Mouse (Mus musculus) kidney, embryonic 14.5 days (tissue): ENCODE results near the gene Nrgn. TPM values are rescaled to one million over a fixed set of nuclear protein-coding genes. Genes with fewer than 3 reads are reported as not detected.

Experiments used
- ATAC-seq: fragments of 200-750 bp; cut with Nextera tagmentation; 2 replicates; pipeline ENCODE4 v1.8.0; 2017; ENCODE audit warnings: moderate number of reproducible peaks, mild to moderate bottlenecking, moderate TSS enrichment, moderate library complexity; ENCODE audit not compliant: low FRiP score, low TSS enrichment
- H3K27ac ChIP-seq: fragments of 300-500 bp; sonication (generic); 2 replicates; pipeline ENCODE4 v1.5.1; 2014; ENCODE audit warnings: low read depth, mild to moderate bottlenecking, low read length, moderate library complexity, mixed read lengths
- H3K27me3 ChIP-seq: fragments of 300-500 bp; sonication (generic); 2 replicates; pipeline ENCODE4 v1.6.1; 2014; ENCODE audit warnings: mild to moderate bottlenecking, low read length; ENCODE audit not compliant: control insufficient read depth, insufficient read depth
- H3K36me3 ChIP-seq: fragments of 300-500 bp; sonication (generic); 2 replicates; pipeline ENCODE4 v1.6.1; 2014; ENCODE audit warnings: low read length, mixed read lengths; ENCODE audit not compliant: control insufficient read depth, insufficient read depth
- H3K4me1 ChIP-seq: fragments of 300-500 bp; sonication (generic); 2 replicates; pipeline ENCODE4 v1.6.1; 2014; ENCODE audit warnings: low read length, mixed read lengths; ENCODE audit not compliant: control insufficient read depth, insufficient read depth
- H3K4me2 ChIP-seq: fragments of 300-500 bp; sonication (generic); replicated peaks from 2 replicates; pipeline ENCODE4 v1.6.1; 2014; ENCODE audit warnings: low read depth, mild to moderate bottlenecking, low read length
- H3K4me3 ChIP-seq: fragments of 300-500 bp; sonication (generic); 2 replicates; pipeline ENCODE4 v1.5.1; 2014; ENCODE audit warnings: mild to moderate bottlenecking, low read length
- H3K9ac ChIP-seq: fragments of 300-500 bp; sonication (generic); 2 replicates; pipeline ENCODE4 v1.6.1; 2014; ENCODE audit warnings: low read depth, mild to moderate bottlenecking, low read length, moderate library complexity
- H3K9me3 ChIP-seq: fragments of 300-500 bp; sonication (generic); 2 replicates; pipeline ENCODE4 v1.6.1; 2016; ENCODE audit warnings: low read length; ENCODE audit not compliant: control insufficient read depth
- WGBS: fragments of 180-500 bp; shearing (Covaris S2); extraction: QIAGEN DNeasy Blood & Tissue Kit; methylation state at CpG from one replicate; pipeline ENCODE4 v1.1.7; 2014; 5-methylcytosine and 5-hydroxymethylcytosine counted together
- polyA plus RNA-seq: library from polyadenylated mRNA; unstranded; fragments of >200 nt; fragmentation: Nextera tagmentation; extraction: Ambion mirVana; gene quantifications from 2 replicates; pipeline ENCODE4 v1.2.1, GENCODE M21; 2014

The Nrgn gene
- polyA plus RNA-seq, 1 experiment from 2014 or later: 3.4 TPM

DNA sequence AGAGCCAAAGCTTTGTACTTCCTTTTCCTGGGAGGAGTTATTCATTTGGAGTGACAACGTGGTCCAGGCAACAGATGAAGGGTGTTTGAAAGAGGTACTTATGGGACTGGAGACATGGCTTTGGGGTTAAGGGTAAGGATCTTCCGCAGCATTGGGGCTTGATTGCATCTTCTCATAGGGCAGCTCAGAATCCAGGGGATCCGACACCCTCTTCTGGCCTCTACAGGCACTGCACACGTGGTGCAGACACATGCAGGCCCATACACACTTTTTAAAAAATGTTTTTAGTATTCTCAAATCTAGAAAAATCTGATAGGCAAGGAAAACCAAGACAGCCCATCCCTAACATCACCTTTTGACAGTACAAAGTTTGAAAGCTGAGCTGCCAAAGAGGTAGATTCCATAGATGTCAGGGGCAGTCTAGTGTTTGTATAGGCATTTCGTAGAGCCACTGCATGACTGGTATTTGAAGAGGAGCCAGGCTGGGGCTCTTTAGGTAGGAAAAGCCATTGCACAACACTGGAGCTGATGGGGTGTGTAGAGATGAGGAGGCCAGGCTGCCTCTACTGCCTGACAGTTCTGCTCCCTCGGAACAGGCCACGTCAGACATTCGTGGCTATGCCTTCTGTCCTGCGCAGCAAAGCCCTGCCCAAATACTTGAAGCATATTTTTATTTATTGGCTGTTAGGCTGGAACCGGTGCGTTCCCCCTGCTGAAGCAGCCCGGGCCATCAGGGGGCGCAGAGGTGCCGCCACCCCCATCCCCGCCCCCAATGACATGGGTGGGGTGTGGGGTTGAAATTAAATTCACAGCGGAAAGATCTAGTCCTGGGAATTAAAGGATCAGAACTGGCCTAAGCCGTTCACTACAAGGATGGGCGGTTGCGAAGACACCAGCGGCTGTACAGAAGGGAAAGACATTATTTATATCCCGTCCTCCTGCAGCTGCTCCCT is 26.0 kb downstream of the Nrgn start:
- WGBS: 23% methylated on average over 21 of the region's 21 CpGs
- Histone ChIP-seq H3K27me3 (peaks cover 50% of the 10 kb centered on the region), H3K4me3 (peak overlapping the region; percentile 38), H3K27ac (no peak overlapping the region), H3K9me3 (no peaks in the 10 kb centered on the region), H3K36me3 (peaks cover 17% of the 10 kb centered on the region; the same call in 1 of the 2 replicates), H3K9ac (no peak overlapping the region), H3K4me1 (peaks cover 24% of the 10 kb centered on the region; the same call in 1 of the 2 replicates), H3K4me2 (peak overlapping the region; percentile 39)
- no peak for ATAC-seq

DNA sequence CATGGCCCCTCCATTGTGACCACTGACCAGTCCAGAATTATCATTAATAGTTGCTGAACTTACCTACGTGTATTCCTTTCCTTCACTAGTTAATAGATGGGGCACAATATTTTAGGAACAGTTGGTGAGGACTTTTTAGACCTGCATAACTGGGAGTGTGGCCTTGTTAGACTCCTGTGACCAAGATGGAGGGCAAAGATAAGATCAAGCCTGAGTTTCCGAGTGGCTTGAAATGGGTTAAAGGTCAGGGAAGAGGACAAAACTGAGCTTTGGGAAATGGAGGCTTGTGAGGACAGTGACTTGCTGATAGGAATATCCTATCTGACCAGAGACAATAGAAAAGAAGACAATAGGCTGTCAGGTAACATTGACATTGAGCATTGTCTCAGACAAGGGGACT is 27.2 kb downstream of the Nrgn start:
- Histone ChIP-seq H3K27ac (no peak overlapping the region), H3K36me3 (peaks cover 23% of the 10 kb centered on the region), H3K9me3 (no peaks in the 10 kb centered on the region), H3K4me3 (no peak overlapping the region), H3K4me1 (peaks cover 14% of the 10 kb centered on the region; the same call in 1 of the 2 replicates), H3K27me3 (peaks cover 41% of the 10 kb centered on the region), H3K9ac (no peak overlapping the region), H3K4me2 (no peak overlapping the region)
- 90% methylated on average over 2 of the region's 2 CpGs for WGBS
- no peak for ATAC-seq

- ATAC-seq: no peak
- 88% methylated on average over 2 of the region's 2 CpGs for WGBS
Observed at GRCm38 (mm10) chr9:37519995-37520394, 32.7 kb downstream of the Nrgn start.

GRCm38 (mm10) chr9:37518991-37519390 is 33.7 kb downstream of the Nrgn start:
- peaks cover 4% of the 10 kb centered on the region; the same call in 1 of the 2 replicates for H3K4me1 ChIP-seq
- H3K27me3 ChIP-seq: no peaks in the 10 kb centered on the region
- H3K4me2 ChIP-seq: no peak overlapping the region
- 91% methylated on average over 8 of the region's 8 CpGs for WGBS
- no peak overlapping the region for H3K4me3 ChIP-seq
- no peak overlapping the region for H3K9ac ChIP-seq
- H3K27ac ChIP-seq: no peak overlapping the region
- H3K9me3 ChIP-seq: no peaks in the 10 kb centered on the region
- H3K36me3 ChIP-seq: peaks cover 30% of the 10 kb centered on the region
- ATAC-seq: no peak

More at GRCm38 (mm10) chr9:37519995-37520394, 32.7 kb downstream of the Nrgn start:
- no peak overlapping the region for H3K9ac ChIP-seq
- peaks cover 4% of the 10 kb centered on the region; the same call in 1 of the 2 replicates for H3K4me1 ChIP-seq
- no peaks in the 10 kb centered on the region for H3K27me3 ChIP-seq
- H3K9me3 ChIP-seq: no peaks in the 10 kb centered on the region
- no peak overlapping the region for H3K4me3 ChIP-seq
- H3K27ac ChIP-seq: no peak overlapping the region
- H3K36me3 ChIP-seq: peaks cover 33% of the 10 kb centered on the region
- H3K4me2 ChIP-seq: no peak overlapping the region

DNA sequence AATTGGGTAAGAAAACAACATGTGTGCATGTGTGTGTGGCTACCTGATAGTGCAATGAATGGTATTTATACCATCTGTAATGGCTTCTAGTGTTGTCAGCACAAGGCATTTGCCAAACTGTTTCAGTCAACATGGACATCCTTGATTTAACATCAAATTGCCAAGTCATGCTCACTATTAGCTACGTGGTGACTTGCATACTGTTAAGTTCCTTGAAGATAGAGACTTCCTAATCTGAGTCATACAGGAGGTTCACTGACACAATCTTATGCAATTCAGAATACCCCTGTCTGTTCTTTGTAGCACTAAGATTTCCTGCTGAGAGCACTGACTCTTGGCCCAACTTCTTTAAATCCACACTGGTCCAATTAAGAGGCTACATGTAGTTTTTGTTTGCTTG is 35.2 kb downstream of the Nrgn start:
- H3K27me3 ChIP-seq: no peaks in the 10 kb centered on the region
- no peak overlapping the region for H3K9ac ChIP-seq
- no peaks in the 10 kb centered on the region for H3K9me3 ChIP-seq
- 74% methylated on average over 1 of the region's 1 CpGs for WGBS
- H3K4me2 ChIP-seq: no peak overlapping the region
- ATAC-seq: no peak
- peaks cover 6% of the 10 kb centered on the region; the same call in 1 of the 2 replicates for H3K4me1 ChIP-seq
- no peak overlapping the region for H3K4me3 ChIP-seq
- peaks cover 22% of the 10 kb centered on the region for H3K36me3 ChIP-seq
- H3K27ac ChIP-seq: no peak overlapping the region

DNA sequence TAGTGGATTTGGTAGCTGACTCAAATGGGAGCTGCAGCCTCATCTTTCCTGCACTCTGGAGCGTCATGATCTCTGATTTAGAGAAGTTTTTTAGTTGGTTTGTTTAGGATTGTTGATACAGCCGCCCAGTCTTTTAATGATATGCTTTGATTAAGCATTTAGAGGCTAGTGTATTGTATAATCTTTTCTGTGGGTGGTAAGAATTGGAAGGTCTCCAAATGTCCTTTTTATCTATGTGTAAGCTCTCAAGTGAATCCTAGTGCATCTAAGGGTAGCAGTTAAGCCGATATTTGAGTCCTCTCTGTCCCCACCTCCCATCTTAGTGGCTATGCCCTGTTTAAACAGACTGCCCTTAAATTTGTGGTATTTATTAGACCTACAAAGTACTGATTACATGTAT is 38.2 kb downstream of the Nrgn start:
- no peak overlapping the region for H3K4me2 ChIP-seq
- no peak for ATAC-seq
- H3K9ac ChIP-seq: no peak overlapping the region
- peaks cover 6% of the 10 kb centered on the region; the same call in 1 of the 2 replicates for H3K36me3 ChIP-seq
- peaks cover 6% of the 10 kb centered on the region; the same call in 1 of the 2 replicates for H3K4me1 ChIP-seq
- no peaks in the 10 kb centered on the region for H3K27me3 ChIP-seq
- 73% methylated on average over 3 of the region's 3 CpGs for whole genome bisulfite sequencing
- no peaks in the 10 kb centered on the region for H3K9me3 ChIP-seq
- H3K27ac ChIP-seq: no peak overlapping the region
- H3K4me3 ChIP-seq: no peak overlapping the region

GRCm38 (mm10) chr9:37512097-37512496 is 40.6 kb downstream of the Nrgn start:
- Histone ChIP-seq H3K4me3 (no peak overlapping the region), H3K4me2 (no peak overlapping the region), H3K27me3 (no peaks in the 10 kb centered on the region), H3K36me3 (no peaks in the 10 kb centered on the region), H3K9me3 (no peaks in the 10 kb centered on the region), H3K27ac (no peak overlapping the region), H3K9ac (no peak overlapping the region), H3K4me1 (peaks cover 6% of the 10 kb centered on the region; the same call in 1 of the 2 replicates)
- ATAC-seq: no peak
- WGBS: 91% methylated on average over 2 of the region's 2 CpGs

- no peak overlapping the region for H3K27ac ChIP-seq
- H3K36me3 ChIP-seq: no peaks in the 10 kb centered on the region
- no peak for ATAC-seq
- no peak overlapping the region for H3K4me3 ChIP-seq
- no peak overlapping the region for H3K9ac ChIP-seq
- H3K4me2 ChIP-seq: no peak overlapping the region
- H3K27me3 ChIP-seq: no peaks in the 10 kb centered on the region
- 89% methylated on average over 1 of the region's 1 CpGs for WGBS
- no peaks in the 10 kb centered on the region for H3K4me1 ChIP-seq
- H3K9me3 ChIP-seq: no peaks in the 10 kb centered on the region
Observed at GRCm38 (mm10) chr9:37506023-37506422, 46.7 kb downstream of the Nrgn start.

GRCm38 (mm10) chr9:37504348-37504747 is 48.4 kb downstream of the Nrgn start:
- no peaks in the 10 kb centered on the region for H3K36me3 ChIP-seq
- H3K27me3 ChIP-seq: no peaks in the 10 kb centered on the region
- H3K9me3 ChIP-seq: no peaks in the 10 kb centered on the region
- no peak overlapping the region for H3K9ac ChIP-seq
- no peak for ATAC-seq
- H3K27ac ChIP-seq: no peak overlapping the region
- H3K4me3 ChIP-seq: no peak overlapping the region
- H3K4me1 ChIP-seq: no peaks in the 10 kb centered on the region
- H3K4me2 ChIP-seq: no peak overlapping the region
